Mouse (Mus musculus) cortical plate, adult 2 months (tissue): ENCODE results near the gene Gm19345.

Experiments
- CTCF ChIP-seq: fragments of 200-500 bp; IDR thresholded peaks from 2 replicates; pipeline ENCODE4 v1.5.1; 2011; ENCODE audit warnings: mild to moderate bottlenecking, control low read depth, low read length; ENCODE audit not compliant: insufficient read depth; ENCODE audit errors: extremely low read depth
- POLR2A ChIP-seq: fragments of 200-500 bp; IDR thresholded peaks from 2 replicates; pipeline ENCODE4 v1.6.1; 2011; ENCODE audit warnings: mild to moderate bottlenecking, low read length, control low read depth; ENCODE audit not compliant: insufficient read depth; ENCODE audit errors: extremely low read depth

GRCm38 (mm10) chr7:19861199-19861598 lies 9.4 kb downstream of the Gm19345 start, which contains the start of gene Ceacam16:
- TF ChIP-seq CTCF (no peak), POLR2A (no peak)
